8 mouse cellular contexts compared by ENCODE assay signal in genomic region chr14:57093029-57093428, GRCm38 (mm10). TPM values are rescaled to one million over a fixed set of nuclear protein-coding genes. Genes with fewer than 3 reads are reported as not detected.
DNase-seq lines count a peak whose midpoint lies in the region; ATAC-seq and TF ChIP-seq lines count a peak whose summit lies in the region.

No protein-coding gene starts in this region.

- no peak overlapping the region for H3K27ac ChIP-seq in hindbrain, embryonic 10.5 days
- H3K27ac ChIP-seq in hindbrain, embryonic 14.5 days, result no peak overlapping the region

- H3K9me3 ChIP-seq in hindbrain, embryonic 10.5 days, result no peaks in the 10 kb centered on the region
- H3K9me3 ChIP-seq in hindbrain, embryonic 14.5 days (ENCODE audit: control insufficient read depth, low read length), result no peaks in the 10 kb centered on the region
- no peaks in the 10 kb centered on the region for H3K9me3 ChIP-seq in E14TG2a.4 (ENCODE audit: low read length)

- intact Hi-C loops in left cerebral cortex, postnatal 10 days (cut with DNase I), result no loop called here

- no peaks in the 10 kb centered on the region for H3K36me3 ChIP-seq in hindbrain, embryonic 10.5 days
- H3K36me3 ChIP-seq in hindbrain, embryonic 14.5 days (replicated peaks; ENCODE audit: control insufficient read depth, insufficient read depth), result no peaks in the 10 kb centered on the region
- H3K36me3 ChIP-seq in E14TG2a.4 (ENCODE audit: insufficient read depth, low read length), result no peaks in the 10 kb centered on the region

- no peaks in the 10 kb centered on the region for H3K4me1 ChIP-seq in hindbrain, embryonic 10.5 days (replicated peaks)
- no peaks in the 10 kb centered on the region for H3K4me1 ChIP-seq in hindbrain, embryonic 14.5 days (replicated peaks; ENCODE audit: control insufficient read depth, insufficient read depth, low read length)
- H3K4me1 ChIP-seq in E14TG2a.4 (replicated peaks; ENCODE audit: low read depth, low read length), result peaks cover 4% of the 10 kb centered on the region; the same call in 1 of the 2 replicates

- H3K4me3 ChIP-seq in hindbrain, embryonic 10.5 days, result no peak overlapping the region
- no peak overlapping the region for H3K4me3 ChIP-seq in hindbrain, embryonic 14.5 days (replicated peaks; ENCODE audit: low read length)
- H3K4me3 ChIP-seq in E14TG2a.4 (replicated peaks; ENCODE audit: low read length), result no peak overlapping the region

- ATAC-seq in hindbrain, embryonic 14.5 days (ENCODE audit: low FRiP score), result no peak

- peak; percentile 62 for TF ChIP-seq CTCF in E14TG2a.4 (conservative IDR thresholded peaks at IDR 0.05; ENCODE audit: low read length)

- no peaks in the 10 kb centered on the region; the same call in 1 of the 2 replicates for H3K27me3 ChIP-seq in hindbrain, embryonic 10.5 days (ENCODE audit: insufficient read depth, poor library complexity, severe bottlenecking)
- no peaks in the 10 kb centered on the region for H3K27me3 ChIP-seq in hindbrain, embryonic 14.5 days (ENCODE audit: control insufficient read depth, insufficient read depth, low read length)
- H3K27me3 ChIP-seq in E14TG2a.4 (ENCODE audit: insufficient read depth, low read length), result peaks cover 10% of the 10 kb centered on the region

- WGBS in hindbrain, embryonic 10.5 days, result 6% methylated on average over 8 of the region's 8 CpGs
- WGBS in hindbrain, embryonic 14.5 days, result 11% methylated on average over 8 of the region's 8 CpGs

- peak; percentile 50 for DNase-seq in hindbrain, embryonic 10.5 days (ENCODE audit: low spot score)
- no peak for DNase-seq in hindbrain, embryonic 14.5 days (ENCODE audit: low spot score)
- peak; percentile 45 for DNase-seq in adrenal gland, postnatal 25 days
- DNase-seq in frontal cortex, postnatal 14 days (ENCODE audit: low spot score in 2 of 2), result peak; percentile 27 to 37
- peak; percentile 32 to 65 for DNase-seq in left cerebral cortex, postnatal 10 days (ENCODE audit: extremely low spot score in 1 of 2, low spot score in 2 of 2)
- DNase-seq in right cerebral cortex, postnatal 10 days (ENCODE audit: low spot score in 2 of 2), result peak; percentile 50 to 56
- no peak for DNase-seq in urinary bladder, postnatal 25 days (ENCODE audit: low spot score)

- H3K9ac ChIP-seq in hindbrain, embryonic 14.5 days, result no peak overlapping the region

- H3K4me2 ChIP-seq in hindbrain, embryonic 14.5 days (replicated peaks), result no peak overlapping the region

RNA-seq across cellular contexts. Expression of gene Gjb2, which starts 11.5 kb away (rescaled TPM):
- 4.4 and 9.0 TPM in 2 replicates for polyA plus RNA-seq in hindbrain, embryonic 10.5 days (2016; fragmentation: Nextera tagmentation; extraction: Ambion mirVana)
- polyA plus RNA-seq in hindbrain, embryonic 14.5 days (2014; fragmentation: Nextera tagmentation; extraction: Ambion mirVana), result 22.1 and 25.4 TPM in 2 replicates
- 20.6 and 30.1 TPM in 2 replicates for total RNA-seq in adrenal gland, postnatal 25 days (2021)
- total RNA-seq in left cerebral cortex, postnatal 10 days (2021), result 10 to 100 TPM in 1 of 2 experiments, 1 to 10 TPM in 1; 8.4 to 10.7 TPM

RNA-seq across cellular contexts. Expression of gene Gm4491, which starts 22.7 kb away (rescaled TPM):
- not detected in 2 replicates for polyA plus RNA-seq in hindbrain, embryonic 10.5 days (2016; fragmentation: Nextera tagmentation; extraction: Ambion mirVana)
- polyA plus RNA-seq in hindbrain, embryonic 14.5 days (2014; fragmentation: Nextera tagmentation; extraction: Ambion mirVana), result not detected in 2 replicates
- total RNA-seq in adrenal gland, postnatal 25 days (2021), result not detected in 2 replicates
- total RNA-seq in left cerebral cortex, postnatal 10 days (2021), result under 1 TPM in 1 of 2 experiments, not detected in 1; 0.94 TPM

RNA-seq across cellular contexts. Expression of gene Gja3, which starts 35.1 kb away (rescaled TPM):
- polyA plus RNA-seq in hindbrain, embryonic 10.5 days (2016; fragmentation: Nextera tagmentation; extraction: Ambion mirVana), result not detected in 2 replicates
- polyA plus RNA-seq in hindbrain, embryonic 14.5 days (2014; fragmentation: Nextera tagmentation; extraction: Ambion mirVana), result 0.70 and 1.3 TPM in 2 replicates
- total RNA-seq in adrenal gland, postnatal 25 days (2021), result not detected in 2 replicates
- under 1 TPM; 0.61 to 0.71 TPM for total RNA-seq in left cerebral cortex, postnatal 10 days (2021)

RNA-seq across cellular contexts. Expression of gene Gjb6, which starts 40.4 kb away (rescaled TPM):
- 0.92 and 1.5 TPM in 2 replicates for polyA plus RNA-seq in hindbrain, embryonic 10.5 days (2016; fragmentation: Nextera tagmentation; extraction: Ambion mirVana)
- polyA plus RNA-seq in hindbrain, embryonic 14.5 days (2014; fragmentation: Nextera tagmentation; extraction: Ambion mirVana), result 23.0 and 25.9 TPM in 2 replicates
- total RNA-seq in adrenal gland, postnatal 25 days (2021), result not detected in 2 replicates
- 10 to 100 TPM; 23.8 to 53.7 TPM for total RNA-seq in left cerebral cortex, postnatal 10 days (2021)

Comparison
In these comparisons a context has a peak if more than half of its experiments do, and no peak if none do; other contexts are left out.
1. DNase-seq: peak in hindbrain, embryonic 10.5 days (single experiment), adrenal gland, postnatal 25 days (single experiment), frontal cortex, postnatal 14 days (2 of 2), left cerebral cortex, postnatal 10 days (2 of 2) and right cerebral cortex, postnatal 10 days (2 of 2); none in hindbrain, embryonic 14.5 days (single experiment) and urinary bladder, postnatal 25 days (single experiment).